Mouse (Mus musculus) liver, postnatal 0 days (tissue): ENCODE measurements at regions not wholly inside any gene's neighbourhood (a gene's known extent, or its start where the extent isn't known, plus 50 kb on each side); places are given as distances from the start of the nearest gene placed in this dataset.

ENCODE experiments used
- CTCF ChIP-seq: sonication (generic); IDR thresholded peaks from 2 replicates; pipeline ENCODE4 v1.5.1; 2016; ENCODE audit warnings: antibody characterized with exemption, low read depth
- EP300 ChIP-seq: IDR thresholded peaks from 2 replicates; pipeline ENCODE4 v1.6.1; 2016; ENCODE audit warnings: antibody characterized with exemption, low read depth, mild to moderate bottlenecking

DNA sequence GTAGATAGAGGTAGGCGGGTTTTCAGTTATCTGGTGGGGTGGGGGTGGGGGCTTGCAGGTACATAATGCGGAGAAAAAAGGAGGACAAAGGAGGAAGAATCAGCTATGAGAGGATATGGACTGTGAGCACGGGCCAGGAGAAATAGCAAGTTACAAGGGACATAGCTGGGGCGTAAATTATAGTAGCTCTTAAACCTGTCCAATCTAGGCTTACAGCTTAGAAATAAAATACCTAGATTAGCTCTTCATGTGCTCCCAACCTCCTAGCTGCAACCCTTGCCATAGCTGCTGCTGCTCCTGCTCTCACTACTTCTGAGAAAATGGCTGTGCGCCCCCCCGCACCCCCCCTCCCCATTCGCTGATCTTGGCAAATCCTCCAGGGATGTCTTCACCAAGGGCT is 161.0 kb downstream of the AI429214 start:
- TF ChIP-seq CTCF (no peak), EP300 (no peak)
